Mouse (Mus musculus) E14TG2a.4 (cell line): ENCODE measurements around the gene Zw10.

Experiments used
- CTCF ChIP-seq: conservative IDR thresholded peaks from 2 replicates; pipeline ENCODE4 v1.5.1; 2014; ENCODE audit warnings: low read length
- POU5F1 ChIP-seq: IDR thresholded peaks from 2 replicates; pipeline ENCODE4 v1.6.1; 2014; ENCODE audit warnings: low read length, borderline replicate concordance

- TF ChIP-seq CTCF = no peak
- no peak for TF ChIP-seq POU5F1
These were observed 20.6 kb upstream of the Zw10 start for GRCm38 (mm10) chr9:49034764-49035163.
